Mouse (Mus musculus) right cerebral cortex, postnatal 4 days (tissue): ENCODE measurements around the gene Tktl2.
A peak's percentile ranks its signal among the peaks of the same experiment; 100 is the strongest.

Experiments
- DNase-seq: peaks from one replicate; pipeline ENCODE4 v3.0.0-alpha.2; 2022

The Tktl2 gene

DNA sequence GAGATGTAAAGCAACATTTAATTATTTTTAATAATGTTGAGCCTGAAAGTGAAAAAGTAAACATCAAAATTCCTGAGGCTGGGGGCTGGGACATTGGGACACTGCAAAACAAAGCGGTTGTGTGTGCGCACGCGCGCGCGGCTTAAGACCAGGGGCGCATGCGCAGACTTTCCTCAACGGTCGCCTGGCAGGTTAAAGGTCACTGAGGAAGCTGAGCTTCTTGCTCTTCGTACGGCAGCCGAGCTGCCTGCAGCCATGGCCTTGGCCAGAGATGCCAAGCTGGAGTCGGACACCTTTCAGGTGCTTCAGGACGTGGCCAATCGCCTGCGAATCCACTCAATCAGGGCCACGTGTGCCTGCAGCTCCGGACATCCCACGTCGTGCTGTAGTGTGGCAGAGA, at the start of gene Tktl2:
Gene Tktl2, plus strand, starts transcription at position 220 of the 400 bp plus-strand sequence.
- no peak for DNase-seq

- no peak for DNase-seq
Measured at GRCm38 (mm10) chr8:66469821-66470220, 41.7 kb upstream of the Tktl2 start.

DNA sequence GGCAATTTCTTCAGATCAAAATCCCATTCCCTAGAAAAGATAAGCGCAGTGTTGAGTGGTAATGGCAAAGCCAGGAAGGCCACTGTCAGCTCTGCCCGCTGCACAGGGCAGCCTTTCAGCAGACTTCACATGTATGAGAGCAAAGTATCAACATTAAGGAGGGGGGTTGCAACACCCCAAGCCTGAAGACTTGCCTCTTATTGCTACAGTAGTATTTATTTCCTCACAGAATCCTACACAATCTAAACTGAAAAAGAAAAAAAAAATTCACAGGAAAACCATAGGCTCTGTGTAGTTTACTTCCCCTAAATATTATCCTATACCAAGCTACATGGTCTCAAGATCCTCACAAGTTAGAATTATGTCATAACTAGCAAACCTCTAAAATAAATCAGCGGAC, 34.7 kb upstream of the Tktl2 start:
- DNase-seq = no peak

GRCm38 (mm10) chr8:66486084-66486763, 25.3 kb upstream of the Tktl2 start, which contains the start of gene Tma16:
Gene Tma16 (minus strand): TSS chr8:66486530.
- DNase-seq = peak; percentile 79

DNA sequence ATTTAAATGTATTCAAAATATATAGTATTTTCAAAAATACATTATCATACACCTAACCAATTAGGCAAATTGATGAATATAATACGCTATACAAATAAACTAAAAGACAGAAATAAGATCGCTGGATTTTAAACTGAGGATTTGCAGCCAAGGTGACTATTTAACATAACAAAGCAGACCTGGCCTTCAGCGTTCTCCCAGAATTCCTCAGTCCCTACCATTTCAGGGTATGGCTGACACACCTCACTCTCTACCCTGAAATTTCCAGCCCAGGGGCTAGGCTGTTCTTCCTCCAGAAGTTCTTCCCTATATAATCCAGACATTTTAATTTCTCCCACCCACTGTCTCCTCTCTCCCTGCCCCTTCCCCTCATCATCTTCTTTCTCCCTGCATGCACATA, 23.0 kb upstream of the Tktl2 start:
- DNase-seq = no peak

- DNase-seq = no peak
Measured at GRCm38 (mm10) chr8:66490624-66491023, 20.9 kb upstream of the Tktl2 start.

- DNase-seq = no peak
Measured at GRCm38 (mm10) chr8:66494496-66494895, 17.1 kb upstream of the Tktl2 start.

DNA sequence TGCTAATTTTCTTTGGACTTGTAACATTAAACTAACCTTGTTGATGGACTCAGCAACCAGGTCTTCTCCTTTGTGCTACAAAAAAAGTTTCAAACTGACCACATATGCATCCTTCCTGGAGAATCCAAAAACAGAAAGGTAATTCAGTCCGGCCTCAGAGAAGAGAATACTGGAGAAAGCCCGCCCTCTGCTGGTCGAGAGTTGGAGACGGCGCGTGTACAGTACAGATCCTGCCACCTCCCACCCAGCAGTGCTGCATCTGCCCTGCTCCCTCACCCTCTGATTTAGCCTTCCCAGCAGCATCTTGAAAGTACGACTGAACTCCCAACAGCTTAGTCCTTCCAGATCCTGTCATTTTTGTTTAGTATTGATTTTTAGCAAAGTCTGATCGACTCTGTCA, 15.8 kb upstream of the Tktl2 start:
- peak; percentile 92 for DNase-seq

DNA sequence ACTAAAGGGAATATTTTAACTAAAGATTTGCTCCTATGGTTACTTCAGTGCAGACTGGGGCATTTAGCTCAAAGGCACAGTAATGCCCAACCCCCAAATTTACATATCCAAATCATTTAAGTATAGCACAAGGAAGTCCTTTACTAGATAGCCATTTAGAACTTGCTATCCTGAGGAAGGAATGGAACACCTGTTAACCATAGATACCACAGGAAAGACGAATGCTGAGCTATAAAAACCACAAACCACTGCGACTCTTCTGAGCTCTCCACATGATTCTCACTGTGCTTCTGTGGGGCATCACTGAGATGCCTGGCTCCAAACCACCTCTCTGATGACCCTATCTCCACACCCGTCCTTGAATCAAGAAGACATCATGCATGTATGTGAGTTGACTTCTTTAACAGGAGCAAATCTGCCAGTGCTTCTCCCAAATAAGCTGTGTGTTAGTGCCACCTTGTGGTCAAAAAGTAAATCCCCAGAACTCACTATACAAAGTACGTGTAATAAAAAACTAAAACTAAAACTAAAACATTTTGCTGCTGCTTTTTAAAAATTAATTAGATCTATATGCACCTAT, 14.5 kb upstream of the Tktl2 start:
- DNase-seq = peak; percentile 19

GRCm38 (mm10) chr8:66503381-66503780, 8.2 kb upstream of the Tktl2 start:
- no peak for DNase-seq

- DNase-seq = no peak
Measured at GRCm38 (mm10) chr8:66519149-66519548, 7.6 kb downstream of the Tktl2 start.

DNA sequence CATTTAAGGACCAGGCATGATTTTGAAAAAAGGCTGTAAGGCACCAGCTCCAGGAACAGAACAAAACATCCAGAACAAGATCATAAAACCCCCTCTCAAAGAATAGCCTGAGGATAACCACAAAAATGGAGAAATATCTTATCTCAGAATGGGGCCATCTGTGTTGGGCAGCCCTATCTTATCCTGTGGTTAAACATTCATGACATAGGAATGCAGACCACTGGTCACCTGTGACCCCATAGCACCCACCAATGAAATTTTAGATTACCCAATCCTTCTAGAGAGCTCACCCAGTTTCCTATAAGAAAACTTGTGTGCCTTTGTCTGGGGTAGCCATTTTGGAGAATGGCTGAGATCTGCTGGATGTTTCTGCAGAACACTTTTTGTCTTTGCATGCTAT, 9.0 kb downstream of the Tktl2 start:
- no peak for DNase-seq

DNA sequence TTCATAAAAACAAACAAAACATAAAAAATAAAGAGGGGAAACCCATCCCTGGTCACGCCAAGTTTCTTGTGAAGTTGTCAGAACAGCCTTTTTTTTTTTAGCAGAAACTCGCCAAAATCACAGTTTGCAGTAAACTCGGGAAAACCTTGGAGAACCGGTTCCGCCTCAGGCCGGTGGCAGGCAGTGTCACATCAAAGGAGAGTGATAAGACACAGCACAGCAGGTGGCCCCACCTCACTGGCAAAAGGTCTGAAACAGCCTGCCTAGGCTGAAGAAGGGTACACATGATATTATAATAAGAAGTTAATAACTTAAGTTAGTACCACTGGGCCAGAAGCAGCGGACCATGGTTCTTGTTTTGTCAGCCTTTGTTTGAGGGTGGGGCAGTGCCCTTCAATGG, 38.5 kb downstream of the Tktl2 start:
- DNase-seq = no peak
